Mouse (Mus musculus): ENCODE measurements around the gene Syt14. TPM values are rescaled to one million over a fixed set of nuclear protein-coding genes. Genes with fewer than 3 reads are reported as not detected.

Gene Syt14
- polyA plus RNA-seq, 1 experiment from 2014 or later, result 5.8 TPM

DNA sequence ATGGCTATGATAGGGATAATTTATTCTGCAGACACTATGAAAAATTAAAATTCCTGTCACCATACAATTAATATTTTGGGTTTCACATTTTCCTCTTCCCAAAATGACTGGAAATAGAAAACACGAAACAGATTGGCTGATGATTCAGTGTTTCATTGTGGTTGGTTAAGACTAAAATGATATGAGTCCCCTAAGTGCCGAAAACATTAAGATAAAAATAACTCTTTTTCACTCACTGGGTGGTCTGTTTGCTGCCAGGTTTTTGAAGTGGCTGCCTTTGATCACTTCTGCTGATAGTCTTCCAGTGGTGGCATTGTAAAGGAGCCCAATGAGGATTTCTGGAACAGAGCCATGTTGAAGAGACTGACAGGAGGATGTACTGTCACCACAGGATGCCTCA lies 134.1 kb downstream of the Syt14 start:
- Histone ChIP-seq H3K36me3 (ENCODE audit: control insufficient read depth, insufficient read depth, low read length) (no peaks in the 10 kb centered on the region), H3K4me1 (ENCODE audit: control insufficient read depth, insufficient read depth, low read length) (0 out of 2 replicates have a peak, but pooled peaks cover 3% of the 10 kb centered on the region), H3K4me2 (ENCODE audit: low read depth, severe bottlenecking) (no peak overlapping the region), H3K4me3 (ENCODE audit: low read depth, low read length) (no peak overlapping the region), H3K27me3 (ENCODE audit: control insufficient read depth, insufficient read depth, low read length) (no peaks in the 10 kb centered on the region), H3K9me3 (ENCODE audit: control insufficient read depth, low read length) (no peaks in the 10 kb centered on the region), H3K27ac (replicated peaks; ENCODE audit: low read depth, low read length) (no peak overlapping the region), H3K9ac (ENCODE audit: low read length) (no peak overlapping the region)
- DNase-seq (ENCODE audit: low spot score), result no peak
- no peak for ATAC-seq (ENCODE audit: insufficient number of reproducible peaks, low FRiP score, low TSS enrichment, low read depth)
- WGBS, result 51% methylated on average over 2 of the region's 2 CpGs

DNA sequence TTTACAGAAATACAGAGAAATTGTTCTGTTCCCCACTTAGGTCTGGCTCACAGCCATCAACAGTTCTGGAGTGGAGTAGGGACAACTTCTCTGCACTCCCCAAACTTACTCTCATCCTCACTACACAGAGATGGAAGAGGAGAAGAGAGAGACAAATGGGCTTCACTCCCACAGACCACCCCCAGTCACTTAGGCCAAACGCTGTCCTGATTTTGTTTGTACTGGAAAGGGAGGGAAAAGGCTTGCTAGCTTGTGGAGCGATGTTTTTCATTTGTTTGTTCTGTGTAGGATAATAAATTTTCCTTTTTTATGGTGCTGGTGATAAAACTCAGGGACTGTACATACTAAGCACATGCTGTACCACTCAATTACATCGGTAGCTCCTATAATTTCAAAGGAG lies 134.7 kb downstream of the Syt14 start:
- DNase-seq (ENCODE audit: low spot score), result no peak
- Histone ChIP-seq H3K4me3 (ENCODE audit: low read depth, low read length) (no peak overlapping the region), H3K9ac (ENCODE audit: low read length) (no peak overlapping the region), H3K36me3 (ENCODE audit: control insufficient read depth, insufficient read depth, low read length) (no peaks in the 10 kb centered on the region), H3K9me3 (ENCODE audit: control insufficient read depth, low read length) (no peaks in the 10 kb centered on the region), H3K27ac (replicated peaks; ENCODE audit: low read depth, low read length) (no peak overlapping the region), H3K4me1 (ENCODE audit: control insufficient read depth, insufficient read depth, low read length) (0 out of 2 replicates have a peak, but pooled peaks cover 3% of the 10 kb centered on the region), H3K27me3 (ENCODE audit: control insufficient read depth, insufficient read depth, low read length) (no peaks in the 10 kb centered on the region), H3K4me2 (ENCODE audit: low read depth, severe bottlenecking) (no peak overlapping the region)
- ATAC-seq (ENCODE audit: insufficient number of reproducible peaks, low FRiP score, low TSS enrichment, low read depth), result no peak
- WGBS, result 14% methylated on average over 3 of the region's 3 CpGs

DNA sequence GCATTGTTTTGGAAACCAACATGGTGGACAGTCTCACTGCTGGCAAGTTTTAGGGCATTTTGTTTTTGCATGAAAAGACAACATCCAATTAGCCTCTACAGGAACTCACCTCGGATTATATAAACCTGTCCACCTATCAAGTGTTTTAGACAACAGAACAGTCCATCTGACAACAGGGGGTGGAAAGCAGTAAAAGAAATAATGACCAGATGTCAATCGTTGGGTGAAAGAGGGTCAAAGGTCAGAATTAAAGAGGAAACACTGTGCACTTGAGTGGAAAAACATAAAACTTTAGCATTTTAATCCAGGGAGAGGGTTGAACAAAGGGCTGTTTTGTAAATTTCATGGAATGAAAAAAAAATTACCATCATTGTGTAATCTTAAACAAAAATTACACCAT lies 136.8 kb downstream of the Syt14 start:
- Histone ChIP-seq H3K27ac (replicated peaks; ENCODE audit: low read depth, low read length) (no peak overlapping the region), H3K9ac (ENCODE audit: low read length) (no peak overlapping the region), H3K4me1 (ENCODE audit: control insufficient read depth, insufficient read depth, low read length) (0 out of 2 replicates have a peak, but pooled peaks cover 3% of the 10 kb centered on the region), H3K9me3 (ENCODE audit: control insufficient read depth, low read length) (no peaks in the 10 kb centered on the region), H3K4me3 (ENCODE audit: low read depth, low read length) (no peak overlapping the region), H3K4me2 (ENCODE audit: low read depth, severe bottlenecking) (no peak overlapping the region), H3K27me3 (ENCODE audit: control insufficient read depth, insufficient read depth, low read length) (no peaks in the 10 kb centered on the region), H3K36me3 (ENCODE audit: control insufficient read depth, insufficient read depth, low read length) (no peaks in the 10 kb centered on the region)
- ATAC-seq (ENCODE audit: insufficient number of reproducible peaks, low FRiP score, low TSS enrichment, low read depth) (no peak), DNase-seq (ENCODE audit: low spot score) (no peak)
- 12% methylated on average over 2 of the region's 2 CpGs for WGBS

DNA sequence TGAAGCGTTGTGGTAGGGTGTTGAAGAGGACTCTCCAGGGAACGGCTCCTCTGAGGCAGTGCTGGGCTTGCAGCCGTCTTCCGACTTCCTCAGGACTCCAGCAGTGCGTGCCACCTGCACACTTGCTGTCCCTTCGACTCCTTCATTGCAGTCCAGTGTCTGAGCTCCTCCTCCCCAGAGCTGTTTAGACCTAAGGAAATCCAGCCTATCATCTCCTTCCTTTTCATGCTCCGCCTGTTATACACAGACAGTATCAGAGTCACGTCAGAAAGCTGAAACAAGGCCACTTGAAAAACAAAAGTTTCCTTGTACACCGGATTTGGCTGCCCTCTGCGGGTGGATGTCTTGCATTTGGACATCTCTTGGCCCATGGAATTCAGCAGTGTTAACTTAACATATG lies 138.4 kb downstream of the Syt14 start:
- no peak overlapping the region for H3K4me2 ChIP-seq (ENCODE audit: low read depth, severe bottlenecking)
- H3K4me3 ChIP-seq (ENCODE audit: low read depth, low read length), result no peak overlapping the region
- no peaks in the 10 kb centered on the region for H3K27me3 ChIP-seq (ENCODE audit: control insufficient read depth, insufficient read depth, low read length)
- H3K4me1 ChIP-seq (ENCODE audit: control insufficient read depth, insufficient read depth, low read length), result 0 out of 2 replicates have a peak, but pooled peaks cover 3% of the 10 kb centered on the region
- ATAC-seq (ENCODE audit: insufficient number of reproducible peaks, low FRiP score, low TSS enrichment, low read depth) (no peak), DNase-seq (ENCODE audit: low spot score) (no peak)
- no peak overlapping the region for H3K27ac ChIP-seq (replicated peaks; ENCODE audit: low read depth, low read length)
- no peak overlapping the region for H3K9ac ChIP-seq (ENCODE audit: low read length)
- no peaks in the 10 kb centered on the region for H3K9me3 ChIP-seq (ENCODE audit: control insufficient read depth, low read length)
- 68% methylated on average over 10 of the region's 10 CpGs for WGBS
- no peaks in the 10 kb centered on the region for H3K36me3 ChIP-seq (ENCODE audit: control insufficient read depth, insufficient read depth, low read length)

DNA sequence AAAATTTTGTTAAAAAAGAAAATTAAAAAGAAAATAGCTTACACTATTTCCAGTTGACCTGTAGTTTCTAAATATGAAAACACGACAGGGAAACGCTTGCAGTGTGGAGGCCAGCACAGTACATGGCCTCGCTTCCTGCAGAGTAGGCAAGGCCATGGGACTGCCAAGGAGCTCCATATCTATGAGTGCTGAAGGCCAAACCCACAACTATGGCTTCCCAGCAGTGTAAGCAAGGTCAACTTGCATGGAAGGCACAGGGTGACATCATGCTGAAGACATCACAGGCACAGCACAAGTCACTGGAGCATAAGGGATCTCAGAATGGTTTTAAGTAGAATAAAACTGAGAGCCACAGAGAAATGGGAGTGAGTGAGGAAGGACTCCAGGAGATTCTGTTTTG lies 139.5 kb downstream of the Syt14 start:
- Histone ChIP-seq H3K4me2 (ENCODE audit: low read depth, severe bottlenecking) (no peak overlapping the region), H3K4me1 (ENCODE audit: control insufficient read depth, insufficient read depth, low read length) (0 out of 2 replicates have a peak, but pooled peaks cover 3% of the 10 kb centered on the region), H3K27ac (replicated peaks; ENCODE audit: low read depth, low read length) (no peak overlapping the region), H3K9ac (ENCODE audit: low read length) (no peak overlapping the region), H3K27me3 (ENCODE audit: control insufficient read depth, insufficient read depth, low read length) (no peaks in the 10 kb centered on the region), H3K4me3 (ENCODE audit: low read depth, low read length) (no peak overlapping the region), H3K9me3 (ENCODE audit: control insufficient read depth, low read length) (no peaks in the 10 kb centered on the region), H3K36me3 (ENCODE audit: control insufficient read depth, insufficient read depth, low read length) (no peaks in the 10 kb centered on the region)
- ATAC-seq (ENCODE audit: insufficient number of reproducible peaks, low FRiP score, low TSS enrichment, low read depth) (no peak), DNase-seq (ENCODE audit: low spot score) (no peak)
- WGBS, result 93% methylated on average over 3 of the region's 3 CpGs

DNA sequence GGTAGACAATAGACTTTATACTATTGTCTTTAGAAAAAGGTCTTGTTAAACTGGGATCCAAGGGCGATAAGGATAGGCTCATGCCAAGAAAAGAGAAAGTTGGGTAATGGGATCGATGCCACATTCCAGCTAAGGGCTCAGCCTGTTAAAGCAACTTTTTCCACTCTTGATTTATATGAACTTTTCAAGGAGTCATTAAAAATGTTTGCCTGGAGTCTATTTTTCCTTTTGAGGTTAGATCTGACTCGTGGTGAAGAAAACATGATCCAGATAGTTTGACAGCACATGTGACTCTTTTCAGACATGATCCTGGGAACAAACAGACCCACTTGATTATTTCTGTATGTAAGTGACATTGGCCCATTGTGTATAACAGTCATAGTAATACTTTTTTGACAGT lies 144.9 kb downstream of the Syt14 start:
- H3K27me3 ChIP-seq (ENCODE audit: control insufficient read depth, insufficient read depth, low read length), result no peaks in the 10 kb centered on the region
- DNase-seq (ENCODE audit: low spot score), result no peak
- ATAC-seq (ENCODE audit: insufficient number of reproducible peaks, low FRiP score, low TSS enrichment, low read depth), result no peak
- no peaks in the 10 kb centered on the region for H3K36me3 ChIP-seq (ENCODE audit: control insufficient read depth, insufficient read depth, low read length)
- no peak overlapping the region for H3K4me3 ChIP-seq (ENCODE audit: low read depth, low read length)
- WGBS, result 75% methylated on average over 3 of the region's 3 CpGs
- no peaks in the 10 kb centered on the region for H3K9me3 ChIP-seq (ENCODE audit: control insufficient read depth, low read length)
- no peak overlapping the region for H3K27ac ChIP-seq (replicated peaks; ENCODE audit: low read depth, low read length)
- no peaks in the 10 kb centered on the region for H3K4me1 ChIP-seq (ENCODE audit: control insufficient read depth, insufficient read depth, low read length)
- H3K4me2 ChIP-seq (ENCODE audit: low read depth, severe bottlenecking), result no peak overlapping the region
- H3K9ac ChIP-seq (ENCODE audit: low read length), result no peak overlapping the region

DNA sequence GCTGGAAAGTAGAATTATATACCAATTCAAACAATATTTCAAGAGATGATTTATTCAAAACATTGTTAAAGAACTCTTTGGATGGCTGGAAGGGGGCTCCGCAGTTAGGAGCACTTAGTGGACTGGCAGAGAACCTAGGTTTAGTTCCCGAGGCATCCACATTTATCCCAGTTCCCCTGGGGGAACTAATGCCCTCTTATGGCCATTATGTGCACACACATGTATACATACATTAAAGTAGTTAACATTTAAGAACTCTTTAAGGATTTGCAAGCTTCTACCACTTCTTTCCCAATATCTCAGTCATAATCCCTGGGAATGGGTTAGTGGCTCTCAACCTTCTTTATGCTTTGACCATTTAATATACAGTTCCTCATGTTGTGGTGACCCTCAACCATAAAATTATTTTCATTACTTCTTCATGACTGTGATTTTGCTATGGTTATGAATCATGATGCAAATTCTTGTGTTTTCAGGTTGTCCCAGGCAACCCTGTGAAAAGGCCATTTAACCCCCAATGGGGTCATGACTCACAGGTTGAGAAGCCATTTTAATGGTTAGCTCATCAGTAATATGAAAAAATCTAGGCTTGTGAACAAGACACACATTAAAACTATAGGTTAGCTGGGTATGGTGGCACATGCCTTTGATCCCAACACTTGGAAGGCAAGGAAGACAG lies 152.8 kb downstream of the Syt14 start:
- Histone ChIP-seq H3K4me3 (ENCODE audit: low read depth, low read length) (no peak overlapping the region), H3K9me3 (ENCODE audit: control insufficient read depth, low read length) (no peaks in the 10 kb centered on the region), H3K4me2 (ENCODE audit: low read depth, severe bottlenecking) (no peak overlapping the region), H3K36me3 (ENCODE audit: control insufficient read depth, insufficient read depth, low read length) (no peaks in the 10 kb centered on the region), H3K9ac (ENCODE audit: low read length) (no peak overlapping the region), H3K27me3 (ENCODE audit: control insufficient read depth, insufficient read depth, low read length) (no peaks in the 10 kb centered on the region), H3K4me1 (ENCODE audit: control insufficient read depth, insufficient read depth, low read length) (no peaks in the 10 kb centered on the region), H3K27ac (replicated peaks; ENCODE audit: low read depth, low read length) (no peak overlapping the region)
- DNase-seq (ENCODE audit: low spot score), result no peak
- no peak for ATAC-seq (ENCODE audit: insufficient number of reproducible peaks, low FRiP score, low TSS enrichment, low read depth)
- WGBS, result 73% methylated on average over 2 of the region's 2 CpGs

DNA sequence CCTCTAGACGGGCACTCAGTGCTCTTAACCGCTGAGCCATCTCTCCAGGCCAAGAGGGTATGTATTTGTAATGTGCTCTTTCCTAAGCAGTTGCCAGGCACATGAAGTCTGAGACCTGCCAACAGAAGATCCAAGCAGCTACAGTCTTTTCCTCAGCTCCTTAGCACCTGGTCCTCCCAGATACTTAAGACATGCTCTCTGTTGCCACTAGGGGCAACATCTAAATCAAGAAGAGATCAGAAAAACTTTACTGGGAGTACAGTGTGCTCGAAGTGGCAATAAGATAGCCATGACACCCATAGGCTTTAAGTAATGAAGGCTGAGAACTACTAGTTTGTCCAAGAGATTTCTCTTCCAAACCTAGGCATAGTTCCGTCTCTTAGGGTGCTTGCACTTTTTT lies 155.4 kb downstream of the Syt14 start:
- Histone ChIP-seq H3K9ac (ENCODE audit: low read length) (no peak overlapping the region), H3K27me3 (ENCODE audit: control insufficient read depth, insufficient read depth, low read length) (no peaks in the 10 kb centered on the region), H3K4me3 (ENCODE audit: low read depth, low read length) (no peak overlapping the region), H3K27ac (replicated peaks; ENCODE audit: low read depth, low read length) (no peak overlapping the region), H3K4me2 (ENCODE audit: low read depth, severe bottlenecking) (no peak overlapping the region), H3K4me1 (ENCODE audit: control insufficient read depth, insufficient read depth, low read length) (no peaks in the 10 kb centered on the region), H3K36me3 (ENCODE audit: control insufficient read depth, insufficient read depth, low read length) (no peaks in the 10 kb centered on the region), H3K9me3 (ENCODE audit: control insufficient read depth, low read length) (no peaks in the 10 kb centered on the region)
- WGBS, result 81% methylated on average over 4 of the region's 4 CpGs
- ATAC-seq (ENCODE audit: insufficient number of reproducible peaks, low FRiP score, low TSS enrichment, low read depth) (no peak), DNase-seq (ENCODE audit: low spot score) (no peak)

DNA sequence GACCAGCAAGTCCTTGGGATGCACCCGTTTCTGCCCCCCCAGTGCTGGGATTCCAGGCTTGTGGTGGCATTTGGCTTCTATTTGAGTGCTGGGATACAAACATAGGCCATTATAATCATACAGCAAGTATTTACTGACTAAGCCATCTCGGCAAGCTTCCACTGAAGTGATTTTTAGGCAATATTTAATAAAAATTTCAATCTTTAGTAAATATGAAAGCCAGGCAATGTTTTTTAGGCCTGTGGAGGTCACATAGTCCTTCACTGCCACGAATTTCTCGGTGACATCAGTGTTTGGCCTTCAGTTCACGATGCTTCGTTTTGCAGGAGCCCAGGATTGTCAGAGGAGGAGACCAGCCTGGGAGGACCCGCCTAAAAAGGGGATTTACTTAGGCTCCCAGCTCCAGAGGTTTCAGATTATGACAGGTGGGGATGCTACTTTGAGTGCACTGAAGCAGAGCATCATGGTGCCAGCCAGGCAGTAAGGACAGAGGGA lies 156.4 kb downstream of the Syt14 start:
- Histone ChIP-seq H3K27me3 (ENCODE audit: control insufficient read depth, insufficient read depth, low read length) (no peaks in the 10 kb centered on the region), H3K36me3 (ENCODE audit: control insufficient read depth, insufficient read depth, low read length) (no peaks in the 10 kb centered on the region), H3K4me2 (ENCODE audit: low read depth, severe bottlenecking) (no peak overlapping the region), H3K9me3 (ENCODE audit: control insufficient read depth, low read length) (no peaks in the 10 kb centered on the region), H3K4me3 (ENCODE audit: low read depth, low read length) (no peak overlapping the region), H3K27ac (replicated peaks; ENCODE audit: low read depth, low read length) (no peak overlapping the region), H3K9ac (ENCODE audit: low read length) (no peak overlapping the region), H3K4me1 (ENCODE audit: control insufficient read depth, insufficient read depth, low read length) (no peaks in the 10 kb centered on the region)
- ATAC-seq (ENCODE audit: insufficient number of reproducible peaks, low FRiP score, low TSS enrichment, low read depth), result no peak
- DNase-seq (ENCODE audit: low spot score), result no peak
- 87% methylated on average over 7 of the region's 7 CpGs for WGBS

Measured in limb, embryonic 11.5 days (tissue).